Mouse (Mus musculus) naive thymus-derived CD4-positive, alpha-beta T cell, adult 5 months (primary cell): Measurements from ENCODE around the gene Sohlh1. TPM values are rescaled to one million over a fixed set of nuclear protein-coding genes. Genes with fewer than 3 reads are reported as not detected.

Experiments used
- polyA plus RNA-seq: library from polyadenylated mRNA; unstranded; fragments of 100-300 nt; shearing (Covaris generic); gene quantifications from one replicate; pipeline ENCODE4 v1.2.1, GENCODE M21; 2017

The Sohlh1 gene
- polyA plus RNA-seq, result not detected

DNA sequence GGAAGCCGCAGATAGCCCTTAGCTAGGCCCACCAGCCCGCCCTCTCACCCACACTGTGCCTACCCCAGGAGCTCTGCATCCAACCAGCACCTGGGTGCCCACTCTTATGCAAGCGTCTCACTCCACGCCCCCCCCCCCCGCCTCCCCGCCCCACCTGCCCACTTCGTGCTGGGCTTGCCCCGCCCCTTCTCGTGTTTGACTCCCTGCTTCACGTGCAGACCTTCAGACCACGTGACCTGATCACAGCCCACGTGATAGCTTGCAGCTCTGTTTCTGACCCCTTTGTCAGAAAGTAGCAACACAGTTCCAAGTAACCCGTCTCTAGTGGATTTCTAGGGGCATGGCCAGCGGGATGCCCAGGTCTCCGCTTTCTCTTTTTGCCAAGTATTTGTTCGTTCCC lies at the start of gene Sohlh1:
TSS of gene Sohlh1 (minus strand) at position 23 of the 400 bp plus-strand sequence.

DNA sequence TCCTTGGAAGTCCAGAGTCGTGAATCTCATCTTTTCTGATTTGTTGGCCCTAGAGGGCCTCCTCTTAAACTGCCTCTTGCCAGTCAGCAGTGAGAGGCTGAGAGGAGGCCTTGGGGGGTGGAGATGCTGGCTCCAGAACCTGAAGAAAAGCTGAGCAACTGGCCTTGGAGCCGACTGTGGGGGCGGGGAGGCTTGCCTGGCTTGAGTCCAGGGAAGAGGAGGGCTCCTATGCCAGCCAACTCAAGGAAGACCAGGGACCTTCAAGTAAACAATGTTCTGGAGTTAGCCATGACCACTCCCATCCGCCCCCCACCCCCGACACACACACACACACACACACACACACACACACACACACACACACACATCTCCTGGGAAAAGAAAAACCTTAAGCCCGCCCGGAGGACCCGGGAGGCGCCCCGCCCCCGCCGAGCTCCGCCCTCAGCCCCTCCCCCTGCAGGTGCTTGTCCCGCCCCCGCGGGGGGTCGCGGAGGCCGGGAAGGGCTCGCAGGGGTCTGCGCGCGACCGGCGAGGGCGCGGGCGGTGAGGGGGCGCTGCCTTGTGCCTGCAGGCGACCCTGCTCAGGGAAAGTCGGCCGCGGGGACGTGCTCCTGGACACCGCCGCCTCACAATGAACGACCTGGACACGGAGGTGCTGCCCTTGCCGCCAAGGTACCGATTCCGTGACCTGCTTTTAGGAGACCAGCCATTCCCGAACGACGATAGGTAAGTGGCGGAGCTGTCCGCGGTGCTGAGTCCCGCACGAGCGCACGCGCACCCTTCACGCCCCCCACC lies 16.5 kb upstream of the Sohlh1 start, which contains the start of gene Kcnt1:
TSS of gene Kcnt1 (plus strand) at position 398 of the 795 bp plus-strand sequence.

GRCm38 (mm10) chr2:25822806-25823205 lies 24.2 kb downstream of the Sohlh1 start, which contains the start of gene Lcn9:
Lcn9 (plus strand) TSS chr2:25823153.

GRCm38 (mm10) chr2:25815748-25816147 lies 31.3 kb downstream of the Sohlh1 start, which contains the start of gene Glt6d1:
Glt6d1 (minus strand) TSS chr2:25815848.

Other genes with a start within 250 kb of the Sohlh1 start
- gene Rabl6, start 238.7 kb downstream of the Sohlh1 start, polyA plus RNA-seq, result 59.7 TPM
- not detected for gene Ccdc183, start 229.6 kb downstream of the Sohlh1 start, polyA plus RNA-seq
- 2.2 TPM for gene Tmem141, start 225.2 kb downstream of the Sohlh1 start, polyA plus RNA-seq
- gene Fcna, start 219.2 kb downstream of the Sohlh1 start, polyA plus RNA-seq, result not detected
- not detected for gene Lcn8, start 194.1 kb downstream of the Sohlh1 start, polyA plus RNA-seq
- not detected for gene Lcn5, start 189.3 kb downstream of the Sohlh1 start, polyA plus RNA-seq
- gene Lcn6, start 170.5 kb downstream of the Sohlh1 start, polyA plus RNA-seq, result not detected
- gene Lcn10, start 164.5 kb downstream of the Sohlh1 start, polyA plus RNA-seq, result not detected
- gene Obp2a, start 147.2 kb downstream of the Sohlh1 start, polyA plus RNA-seq, result not detected
- gene Bmyc, start 140.5 kb downstream of the Sohlh1 start, polyA plus RNA-seq, result 27.5 TPM
- gene Obp2b, start 110.2 kb downstream of the Sohlh1 start, polyA plus RNA-seq, result not detected
- gene Lcn3, start 81.7 kb downstream of the Sohlh1 start, polyA plus RNA-seq, result not detected
- gene Lcn11, start 70.2 kb downstream of the Sohlh1 start, polyA plus RNA-seq, result not detected
- gene Gm13539, start 65.0 kb downstream of the Sohlh1 start, polyA plus RNA-seq, result not detected
- not detected for gene Glt6d1, start 31.4 kb downstream of the Sohlh1 start, polyA plus RNA-seq
- gene Lcn9, start 24.1 kb downstream of the Sohlh1 start, polyA plus RNA-seq, result not detected
- not detected for gene Kcnt1, start 16.5 kb upstream of the Sohlh1 start, polyA plus RNA-seq
- gene Camsap1, start 136.0 kb upstream of the Sohlh1 start, polyA plus RNA-seq, result 33.2 TPM
- gene Ubac1, start 174.5 kb upstream of the Sohlh1 start, polyA plus RNA-seq, result 88.4 TPM